Mouse (Mus musculus) intestine, embryonic 14.5 days (tissue): Measurements from ENCODE around the gene Sh2d3c. TPM values are rescaled to one million over a fixed set of nuclear protein-coding genes. Genes with fewer than 3 reads are reported as not detected.
A peak's percentile ranks its signal among the peaks of the same experiment; 100 is the strongest.

Experiments used
- ATAC-seq: fragments of 200-750 bp; cut with Nextera tagmentation; replicated peaks from 2 replicates; pipeline ENCODE4 v1.8.0; 2017; ENCODE audit warnings: low read depth, moderate number of reproducible peaks, moderate TSS enrichment, moderate library complexity; ENCODE audit not compliant: low FRiP score, low TSS enrichment
- DNase-seq: peaks from one replicate; pipeline ENCODE4 v3.0.0-alpha.2; 2018; ENCODE audit warnings: low spot score
- H3K27ac ChIP-seq: fragments of 300-500 bp; sonication (generic); 2 replicates; pipeline ENCODE4 v1.5.1; 2014; ENCODE audit warnings: low read depth, mild to moderate bottlenecking, control low read depth
- H3K27me3 ChIP-seq: fragments of 300-500 bp; sonication (generic); replicated peaks from 2 replicates; pipeline ENCODE4 v1.6.1; 2014; ENCODE audit warnings: low read length, control low read depth; ENCODE audit not compliant: control insufficient read depth, insufficient read depth
- H3K36me3 ChIP-seq: fragments of 300-500 bp; sonication (generic); 2 replicates; pipeline ENCODE4 v1.6.1; 2014; ENCODE audit warnings: low read length, control low read depth; ENCODE audit not compliant: control insufficient read depth, insufficient read depth
- H3K4me1 ChIP-seq: fragments of 300-500 bp; sonication (generic); replicated peaks from 2 replicates; pipeline ENCODE4 v1.6.1; 2014; ENCODE audit warnings: low read length, control low read depth, mixed read lengths; ENCODE audit not compliant: control insufficient read depth, insufficient read depth
- H3K4me2 ChIP-seq: fragments of 300-500 bp; sonication (generic); 2 replicates; pipeline ENCODE4 v1.6.1; 2014; ENCODE audit warnings: low read length
- H3K4me3 ChIP-seq: fragments of 300-500 bp; sonication (generic); 2 replicates; pipeline ENCODE4 v1.5.1; 2014; ENCODE audit warnings: low read depth, low read length, control low read depth, mixed read lengths
- H3K9ac ChIP-seq: fragments of 300-500 bp; sonication (generic); 2 replicates; pipeline ENCODE4 v1.6.1; 2014; ENCODE audit warnings: mild to moderate bottlenecking, low read length
- H3K9me3 ChIP-seq: fragments of 300-500 bp; sonication (generic); 2 replicates; pipeline ENCODE4 v1.6.1; 2016; ENCODE audit warnings: low read length, control low read depth; ENCODE audit not compliant: control insufficient read depth
- WGBS: fragments of 180-500 bp; shearing (Covaris S2); extraction: QIAGEN DNeasy Blood & Tissue Kit; methylation state at CpG from one replicate; pipeline ENCODE4 v1.1.7; 2014; 5-methylcytosine and 5-hydroxymethylcytosine counted together
- polyA plus RNA-seq: library from polyadenylated mRNA; unstranded; fragments of >200 nt; fragmentation: Nextera tagmentation; extraction: Ambion mirVana; gene quantifications from 2 replicates; pipeline ENCODE4 v1.2.1, GENCODE M21; 2014

Gene Sh2d3c
- polyA plus RNA-seq, 1 experiment from 2014 or later, result 32.5 TPM

DNA sequence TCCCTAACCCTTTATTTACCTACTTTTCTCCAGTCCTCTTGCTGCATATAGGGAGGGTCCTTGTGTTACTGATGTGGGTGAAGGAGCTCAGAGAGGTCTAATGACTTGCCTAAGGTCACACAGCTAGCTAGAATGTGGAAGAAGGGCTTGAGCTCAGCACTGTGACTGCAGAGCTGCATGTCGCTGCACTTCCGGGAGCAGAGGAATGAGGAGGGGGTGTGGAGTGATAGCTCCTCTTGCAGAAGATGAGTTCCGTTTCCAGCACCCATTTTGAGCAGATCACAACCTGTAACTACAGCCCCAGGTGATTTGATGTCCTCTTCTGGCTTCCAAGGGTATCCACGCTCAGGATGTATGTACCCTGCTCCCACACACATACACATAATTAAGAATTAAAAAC, 3.3 kb downstream of the Sh2d3c start:
- no peak overlapping the region for H3K4me3 ChIP-seq
- no peak for DNase-seq
- H3K27ac ChIP-seq, result no peak overlapping the region
- H3K9me3 ChIP-seq, result no peaks in the 10 kb centered on the region
- no peak for ATAC-seq
- H3K4me2 ChIP-seq, result no peak overlapping the region
- H3K27me3 ChIP-seq, result no peaks in the 10 kb centered on the region
- H3K36me3 ChIP-seq, result no peaks in the 10 kb centered on the region; the same call in 1 of the 2 replicates
- peaks cover 17% of the 10 kb centered on the region for H3K4me1 ChIP-seq
- H3K9ac ChIP-seq, result no peak overlapping the region
- 85% methylated on average over 4 of the region's 4 CpGs for WGBS

DNA sequence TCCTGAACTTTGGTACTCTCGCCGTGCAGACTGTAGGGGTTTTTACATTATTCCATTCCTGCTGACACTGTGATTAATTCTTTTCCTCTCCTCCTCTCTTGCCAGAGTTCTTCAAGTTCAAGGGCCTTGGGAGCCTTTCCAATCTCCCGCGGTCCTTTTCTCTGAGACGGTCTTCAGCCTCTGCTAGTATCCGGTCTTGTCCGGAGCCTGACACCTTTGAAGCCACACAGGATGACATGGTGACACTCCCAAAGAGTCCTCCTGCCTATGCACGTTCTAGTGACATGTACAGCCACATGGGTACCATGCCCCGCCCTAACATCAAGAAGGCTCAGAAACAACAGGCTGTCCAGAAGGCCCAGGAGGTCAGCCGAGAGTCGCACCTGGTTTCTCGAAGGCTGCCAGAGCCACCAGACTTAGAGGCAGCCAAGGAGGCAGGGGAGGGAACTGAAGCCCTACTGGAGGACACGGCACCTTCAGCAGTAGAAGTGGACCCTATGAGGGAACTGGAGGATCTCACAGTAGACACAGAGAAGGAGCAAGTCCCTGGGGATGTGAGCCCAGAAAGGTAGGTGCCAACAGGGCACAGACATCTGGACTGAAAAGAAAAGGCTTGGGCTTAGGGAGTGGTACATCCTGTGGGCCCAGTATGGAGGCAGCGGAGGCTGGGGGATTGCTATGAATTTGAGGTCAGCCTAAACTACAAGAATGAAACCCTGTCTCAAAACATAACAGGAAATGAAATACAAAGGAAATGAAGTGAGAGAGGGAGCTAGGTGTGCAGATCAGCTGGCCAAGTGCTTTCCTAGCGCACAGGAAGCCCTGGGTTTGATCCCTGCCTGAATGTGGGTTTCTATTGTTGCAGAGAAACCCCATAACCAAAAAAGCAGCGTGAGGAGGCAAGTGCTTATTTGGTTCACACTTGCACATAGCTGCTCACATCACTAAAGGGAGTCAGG, 4.3 kb downstream of the Sh2d3c start:
- ATAC-seq (no peak), DNase-seq (no peak)
- Histone ChIP-seq H3K9ac (no peak overlapping the region), H3K9me3 (no peaks in the 10 kb centered on the region), H3K36me3 (no peaks in the 10 kb centered on the region; the same call in 1 of the 2 replicates), H3K4me1 (peaks cover 17% of the 10 kb centered on the region), H3K27me3 (no peaks in the 10 kb centered on the region), H3K27ac (no peak overlapping the region), H3K4me2 (no peak overlapping the region), H3K4me3 (no peak overlapping the region)
- 72% methylated on average over 16 of the region's 16 CpGs for WGBS

DNA sequence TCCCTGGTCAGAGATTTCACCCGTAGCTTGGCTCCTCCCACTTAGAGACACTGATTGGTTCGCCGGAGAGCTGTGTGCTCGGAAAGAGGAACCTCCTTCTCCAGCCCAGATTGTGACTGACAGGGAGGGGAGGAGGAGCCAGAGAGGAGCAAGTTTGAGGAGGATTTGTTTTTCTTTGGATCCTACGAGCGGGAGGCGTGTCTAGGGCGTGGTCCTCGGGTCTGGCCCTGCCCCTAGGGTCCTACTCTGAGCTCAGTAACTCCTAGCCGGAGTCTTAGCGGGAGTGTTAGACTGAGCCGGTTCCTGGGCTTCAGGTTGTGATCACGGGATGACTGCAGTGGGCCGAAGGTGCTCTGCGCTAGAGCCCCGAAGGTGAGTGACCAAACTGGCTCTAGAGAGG, 6.6 kb downstream of the Sh2d3c start:
- Histone ChIP-seq H3K4me1 (peaks cover 22% of the 10 kb centered on the region), H3K4me2 (peak overlapping the region; percentile 47), H3K4me3 (peak overlapping the region; percentile 39), H3K36me3 (no peaks in the 10 kb centered on the region; the same call in 1 of the 2 replicates), H3K9ac (peak overlapping the region; percentile 43), H3K9me3 (no peaks in the 10 kb centered on the region), H3K27me3 (no peaks in the 10 kb centered on the region), H3K27ac (no peak overlapping the region)
- WGBS, result 0% methylated on average over 16 of the region's 16 CpGs
- DNase-seq (peak; percentile 93), ATAC-seq (peak; percentile 95)

DNA sequence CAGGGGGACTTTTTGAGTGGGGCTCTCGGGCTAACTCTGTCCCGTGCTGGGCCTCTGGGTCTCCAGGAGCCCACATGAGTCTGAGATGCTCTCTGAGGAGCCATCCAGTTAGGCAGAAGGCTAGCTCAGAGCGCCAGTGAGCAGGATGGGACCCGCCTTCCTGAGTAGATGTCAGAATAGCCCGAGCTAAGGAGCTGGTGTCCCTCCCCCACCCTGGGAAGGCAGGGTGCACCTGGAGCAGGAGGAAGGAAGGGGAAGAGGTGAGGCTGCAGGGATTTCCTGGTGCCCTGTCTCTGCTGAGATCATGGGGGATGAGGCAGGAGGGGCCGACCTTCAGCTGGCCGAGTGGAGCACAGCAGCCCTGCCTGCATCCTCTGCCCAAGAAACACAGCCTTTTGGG, 7.6 kb downstream of the Sh2d3c start:
- peaks cover 26% of the 10 kb centered on the region for H3K4me1 ChIP-seq
- peak overlapping the region; percentile 47 for H3K4me2 ChIP-seq
- ATAC-seq, result no peak
- H3K9me3 ChIP-seq, result no peaks in the 10 kb centered on the region
- peak overlapping the region; percentile 39 for H3K4me3 ChIP-seq
- H3K36me3 ChIP-seq, result no peaks in the 10 kb centered on the region; the same call in 1 of the 2 replicates
- 44% methylated on average over 6 of the region's 7 CpGs for WGBS
- peak overlapping the region; percentile 43; the same call in 1 of the 2 replicates for H3K9ac ChIP-seq
- H3K27me3 ChIP-seq, result no peaks in the 10 kb centered on the region
- H3K27ac ChIP-seq, result no peak overlapping the region
- no peak for DNase-seq

DNA sequence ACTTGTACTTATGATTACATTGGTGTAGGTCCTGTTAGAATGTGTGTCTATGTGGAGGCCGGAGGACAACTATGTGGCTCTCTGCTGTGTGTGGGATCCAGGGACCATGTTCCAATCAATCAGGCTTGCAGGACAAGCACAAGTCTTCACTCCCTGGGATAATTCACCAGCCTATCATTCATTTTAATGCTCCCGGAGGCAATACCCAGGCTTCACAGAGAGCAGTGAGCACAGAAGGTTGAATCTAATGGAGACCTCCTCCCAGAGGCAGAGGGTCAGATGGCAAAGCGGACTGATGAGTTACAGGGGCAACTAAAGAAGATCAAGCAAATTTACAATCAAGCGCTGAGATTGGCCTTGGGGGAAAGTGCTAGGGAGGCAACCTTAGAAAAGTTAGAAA, 8.7 kb downstream of the Sh2d3c start:
- Histone ChIP-seq H3K4me1 (peaks cover 26% of the 10 kb centered on the region), H3K27ac (no peak overlapping the region), H3K4me3 (no peak overlapping the region), H3K27me3 (no peaks in the 10 kb centered on the region), H3K36me3 (no peaks in the 10 kb centered on the region; the same call in 1 of the 2 replicates), H3K4me2 (peak overlapping the region; percentile 47), H3K9ac (0 out of 2 replicates have a peak overlapping the region, but pooled peaks have one; percentile 25), H3K9me3 (no peaks in the 10 kb centered on the region)
- WGBS, result 62% methylated on average over 4 of the region's 4 CpGs
- DNase-seq (no peak), ATAC-seq (no peak)

DNA sequence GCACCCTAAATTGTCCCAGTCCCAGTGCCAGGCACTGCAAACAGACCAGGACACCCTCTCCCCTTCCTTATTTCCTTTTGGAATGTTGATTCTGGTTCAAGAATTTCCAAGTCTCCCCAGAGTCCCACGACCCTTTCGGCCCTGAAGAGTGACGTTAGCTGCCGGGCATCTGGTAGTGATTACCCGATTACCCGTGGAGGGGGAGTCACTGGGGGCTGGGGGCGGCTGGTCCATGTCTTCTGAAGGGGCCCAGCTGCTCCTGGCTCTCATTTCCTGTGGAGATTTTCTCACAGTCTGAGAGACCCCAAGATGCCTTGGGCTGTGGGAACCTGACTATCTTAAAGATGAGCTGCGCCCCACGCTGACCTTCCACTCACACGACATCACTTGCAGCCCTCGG, 10.0 kb downstream of the Sh2d3c start:
- Histone ChIP-seq H3K4me1 (peaks cover 30% of the 10 kb centered on the region), H3K4me2 (peak overlapping the region; percentile 47), H3K36me3 (no peaks in the 10 kb centered on the region), H3K4me3 (0 out of 2 replicates have a peak overlapping the region, but pooled peaks have one; percentile 7), H3K27ac (peak overlapping the region; percentile 87), H3K9ac (peak overlapping the region; percentile 17; the same call in 1 of the 2 replicates), H3K27me3 (no peaks in the 10 kb centered on the region), H3K9me3 (no peaks in the 10 kb centered on the region)
- WGBS, result 9% methylated on average over 11 of the region's 11 CpGs
- ATAC-seq, result no peak
- no peak for DNase-seq

DNA sequence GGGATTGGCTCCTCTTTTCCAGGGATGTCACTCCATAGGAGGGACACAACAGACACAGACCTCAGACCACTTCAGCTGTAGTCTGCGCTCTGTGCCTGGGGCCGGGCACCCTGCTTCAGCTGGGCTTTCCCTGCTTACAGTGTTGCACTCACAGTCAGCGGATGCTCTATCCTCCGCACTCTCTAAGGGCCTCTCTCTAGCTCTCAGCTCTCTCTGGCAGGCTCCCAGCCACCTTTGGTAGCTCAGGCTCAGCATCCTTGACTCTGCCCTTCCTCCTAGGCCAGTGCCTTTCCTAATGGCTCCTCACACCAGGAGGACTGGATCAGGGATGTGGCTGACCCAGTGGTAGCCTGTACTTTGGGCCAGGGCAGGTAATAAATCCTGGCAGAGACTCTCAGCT, 11.1 kb downstream of the Sh2d3c start:
- Histone ChIP-seq H3K4me2 (peak overlapping the region; percentile 28), H3K9ac (no peak overlapping the region), H3K27ac (peak overlapping the region; percentile 87), H3K4me3 (no peak overlapping the region), H3K27me3 (no peaks in the 10 kb centered on the region), H3K9me3 (no peaks in the 10 kb centered on the region), H3K4me1 (peaks cover 30% of the 10 kb centered on the region), H3K36me3 (no peaks in the 10 kb centered on the region)
- WGBS, result 41% methylated on average over 4 of the region's 4 CpGs
- ATAC-seq (no peak), DNase-seq (no peak)

DNA sequence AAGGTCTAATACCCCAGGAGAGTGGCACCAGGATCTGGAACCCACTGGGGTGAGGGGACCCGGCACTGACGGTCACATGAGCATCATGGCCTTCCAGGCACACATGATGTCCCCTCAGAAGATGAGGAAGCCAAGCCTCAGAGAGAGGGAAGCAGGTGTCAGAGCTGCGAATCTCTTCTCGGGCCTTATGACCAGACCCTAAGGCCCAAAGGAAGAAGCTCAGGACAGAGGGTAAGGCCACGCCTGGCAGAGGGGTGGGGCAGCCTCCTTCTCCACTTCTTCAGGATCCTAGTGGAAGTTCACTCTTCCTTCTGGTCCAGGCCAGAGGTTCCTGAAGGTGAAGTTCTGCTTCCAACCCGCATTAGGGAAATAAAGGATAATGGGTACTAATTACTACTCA, 11.8 kb downstream of the Sh2d3c start:
- ATAC-seq, result no peak
- no peak for DNase-seq
- WGBS, result 82% methylated on average over 6 of the region's 6 CpGs
- H3K9me3 ChIP-seq, result no peaks in the 10 kb centered on the region
- no peaks in the 10 kb centered on the region for H3K27me3 ChIP-seq
- no peak overlapping the region for H3K9ac ChIP-seq
- no peak overlapping the region for H3K4me3 ChIP-seq
- H3K36me3 ChIP-seq, result peaks cover 4% of the 10 kb centered on the region
- no peak overlapping the region; the same call in 1 of the 2 replicates for H3K27ac ChIP-seq
- peaks cover 30% of the 10 kb centered on the region for H3K4me1 ChIP-seq
- H3K4me2 ChIP-seq, result no peak overlapping the region
